Mouse (Mus musculus) limb, embryonic 15.5 days (tissue): ENCODE results near the gene Cct2. TPM values are rescaled to one million over a fixed set of nuclear protein-coding genes. Genes with fewer than 3 reads are reported as not detected.

Experiments used
- ATAC-seq: fragments of 200-750 bp; cut with Nextera tagmentation; 2 replicates; pipeline ENCODE4 v1.8.0; 2017; ENCODE audit warnings: low read depth, moderate TSS enrichment; ENCODE audit not compliant: insufficient number of reproducible peaks, low FRiP score, low TSS enrichment
- H3K27ac ChIP-seq: fragments of 300-500 bp; sonication (generic); 2 replicates; pipeline ENCODE4 v1.5.1; 2015; ENCODE audit warnings: moderate library complexity, mild to moderate bottlenecking, inconsistent platforms
- H3K27me3 ChIP-seq: fragments of 300-500 bp; sonication (generic); 2 replicates; pipeline ENCODE4 v1.6.1; 2015; ENCODE audit warnings: inconsistent platforms
- H3K36me3 ChIP-seq: fragments of 300-500 bp; sonication (generic); 2 replicates; pipeline ENCODE4 v1.6.1; 2015; ENCODE audit warnings: inconsistent platforms
- H3K4me1 ChIP-seq: fragments of 300-500 bp; sonication (generic); 2 replicates; pipeline ENCODE4 v1.6.1; 2015; ENCODE audit warnings: inconsistent platforms
- H3K4me2 ChIP-seq: fragments of 300-500 bp; sonication (generic); 2 replicates; pipeline ENCODE4 v1.6.1; 2015; ENCODE audit warnings: mild to moderate bottlenecking, inconsistent platforms
- H3K4me3 ChIP-seq: fragments of 300-500 bp; sonication (generic); 2 replicates; pipeline ENCODE4 v1.5.1; 2015; ENCODE audit warnings: mild to moderate bottlenecking, inconsistent platforms
- H3K9ac ChIP-seq: fragments of 300-500 bp; sonication (generic); 2 replicates; pipeline ENCODE4 v1.6.1; 2015; ENCODE audit warnings: inconsistent platforms
- H3K9me3 ChIP-seq: fragments of 300-500 bp; sonication (generic); 2 replicates; pipeline ENCODE4 v1.6.1; 2016; ENCODE audit warnings: inconsistent platforms
- WGBS: fragments of 180-500 bp; shearing (Covaris S2); methylation state at CpG from one replicate; pipeline ENCODE4 v1.1.7; 2015; 5-methylcytosine and 5-hydroxymethylcytosine counted together
- polyA plus RNA-seq: library from polyadenylated mRNA; unstranded; fragments of >200 nt; fragmentation: Nextera tagmentation; extraction: Ambion mirVana; gene quantifications from 2 replicates; pipeline ENCODE4 v1.2.1, GENCODE M21; 2015

Gene Cct2
- polyA plus RNA-seq, 1 experiment from 2014 or later, result 210 TPM

GRCm38 (mm10) chr10:117094504-117095329 lies 31.1 kb upstream of the Cct2 start:
- Histone ChIP-seq H3K4me2 (no peak overlapping the region), H3K4me1 (peaks cover 6% of the 10 kb centered on the region; the same call in 1 of the 2 replicates), H3K36me3 (peaks cover 4% of the 10 kb centered on the region; the same call in 1 of the 2 replicates), H3K4me3 (no peak overlapping the region), H3K9ac (no peak overlapping the region), H3K27ac (0 out of 2 replicates have a peak overlapping the region, but pooled peaks have one; percentile 8), H3K27me3 (no peaks in the 10 kb centered on the region), H3K9me3 (no peaks in the 10 kb centered on the region)
- no peak for ATAC-seq
- WGBS, result 66% methylated on average over 15 of the region's 15 CpGs

- H3K27ac ChIP-seq, result no peak overlapping the region
- ATAC-seq, result no peak
- H3K4me1 ChIP-seq, result peaks cover 2% of the 10 kb centered on the region; the same call in 1 of the 2 replicates
- H3K4me2 ChIP-seq, result no peak overlapping the region
- no peak overlapping the region for H3K9ac ChIP-seq
- no peaks in the 10 kb centered on the region for H3K27me3 ChIP-seq
- peaks cover 9% of the 10 kb centered on the region; the same call in 1 of the 2 replicates for H3K36me3 ChIP-seq
- H3K4me3 ChIP-seq, result no peak overlapping the region
- 55% methylated on average over 4 of the region's 4 CpGs for WGBS
- H3K9me3 ChIP-seq, result no peaks in the 10 kb centered on the region
Observed at GRCm38 (mm10) chr10:117089628-117090027, 26.0 kb upstream of the Cct2 start.

- ATAC-seq, result no peak
- Histone ChIP-seq H3K4me1 (no peaks in the 10 kb centered on the region), H3K9ac (no peak overlapping the region), H3K27me3 (no peaks in the 10 kb centered on the region), H3K27ac (no peak overlapping the region), H3K36me3 (peaks cover 58% of the 10 kb centered on the region), H3K9me3 (no peaks in the 10 kb centered on the region), H3K4me3 (no peak overlapping the region), H3K4me2 (no peak overlapping the region)
- 86% methylated on average over 2 of the region's 2 CpGs for WGBS
Observed at GRCm38 (mm10) chr10:117081914-117082359, 18.3 kb upstream of the Cct2 start.

- 71% methylated on average over 4 of the region's 4 CpGs for WGBS
- Histone ChIP-seq H3K27me3 (no peaks in the 10 kb centered on the region), H3K4me2 (no peak overlapping the region), H3K36me3 (peaks cover 65% of the 10 kb centered on the region), H3K4me1 (no peaks in the 10 kb centered on the region), H3K27ac (no peak overlapping the region), H3K9me3 (no peaks in the 10 kb centered on the region), H3K4me3 (no peak overlapping the region), H3K9ac (no peak overlapping the region)
- no peak for ATAC-seq
Observed at GRCm38 (mm10) chr10:117081326-117081725, 17.7 kb upstream of the Cct2 start.

DNA sequence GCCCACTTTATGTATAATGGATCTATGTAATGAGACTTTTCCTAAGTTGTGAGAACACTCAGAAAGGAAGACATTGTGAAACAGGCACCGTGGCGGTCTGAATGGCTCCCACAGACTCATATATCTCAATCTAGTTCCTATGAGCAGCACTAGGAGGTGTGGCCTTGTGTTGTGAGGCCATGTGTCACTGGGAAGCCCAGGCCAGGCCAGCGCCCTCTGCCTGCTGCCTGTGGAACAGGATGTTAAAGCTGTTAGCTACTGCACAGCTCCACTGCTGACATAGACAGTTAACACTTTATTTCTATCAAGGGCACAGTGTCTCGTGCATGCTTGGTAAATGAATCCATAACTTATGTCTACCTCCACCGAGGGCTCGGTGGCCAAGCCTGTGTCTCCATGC lies 14.7 kb upstream of the Cct2 start:
- Histone ChIP-seq H3K4me2 (no peak overlapping the region), H3K9me3 (no peaks in the 10 kb centered on the region), H3K4me3 (no peak overlapping the region), H3K36me3 (peaks cover 69% of the 10 kb centered on the region), H3K27me3 (no peaks in the 10 kb centered on the region), H3K9ac (no peak overlapping the region), H3K27ac (no peak overlapping the region), H3K4me1 (no peaks in the 10 kb centered on the region)
- WGBS, result 80% methylated on average over 6 of the region's 6 CpGs
- ATAC-seq, result no peak

DNA sequence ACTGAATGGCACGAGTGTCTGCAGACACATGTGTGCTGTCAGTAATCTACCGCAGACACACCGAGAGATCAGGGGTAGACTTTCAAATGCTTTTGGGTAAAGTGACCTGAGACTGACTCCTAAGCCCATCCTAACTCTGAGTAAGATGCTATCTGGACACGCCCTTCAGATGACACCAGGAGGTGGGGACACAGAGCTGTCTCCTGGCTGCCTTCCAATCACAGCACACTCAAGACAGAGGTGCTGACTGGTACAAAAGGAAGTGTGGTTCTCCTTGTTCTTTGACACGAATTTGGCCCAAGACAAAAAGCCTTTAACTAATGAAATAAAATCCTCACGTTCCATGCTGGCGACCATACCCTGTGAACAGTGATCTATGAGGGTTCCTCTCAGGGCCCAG lies 9.6 kb upstream of the Cct2 start:
- ATAC-seq, result no peak

DNA sequence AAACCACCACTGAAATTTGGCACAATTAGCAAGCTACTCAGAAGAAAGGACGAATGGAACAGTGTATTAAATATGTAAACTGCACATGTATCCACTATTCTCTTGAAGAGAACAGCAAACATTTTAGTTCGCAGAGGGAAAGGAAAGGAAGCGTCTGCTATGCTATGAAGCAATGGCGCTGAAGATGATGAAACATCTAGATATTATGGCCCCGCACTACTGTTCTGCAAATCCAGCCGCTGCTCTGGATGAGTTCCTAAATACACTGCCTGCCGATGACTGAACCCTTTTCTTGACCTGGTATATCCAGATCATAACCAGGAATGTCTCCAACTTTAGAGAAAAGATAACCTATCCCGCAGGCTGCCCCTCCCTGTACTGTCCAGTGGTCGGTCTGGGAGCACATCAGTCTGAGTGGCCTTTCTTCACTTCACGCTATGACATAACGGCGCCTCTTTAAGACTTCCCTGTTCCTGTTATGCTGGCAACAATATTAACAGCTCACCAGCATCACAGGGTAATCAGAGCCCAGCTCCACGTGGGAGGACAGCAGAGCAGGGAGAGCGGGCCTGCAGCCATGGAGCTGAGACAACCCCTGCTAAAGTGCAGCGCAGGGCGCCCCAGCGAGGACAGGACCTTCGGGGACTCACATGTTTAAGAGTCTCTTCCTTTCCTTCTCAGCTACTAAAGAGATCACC lies 8.7 kb upstream of the Cct2 start:
- no peak overlapping the region for H3K9ac ChIP-seq
- H3K27me3 ChIP-seq, result no peaks in the 10 kb centered on the region
- H3K27ac ChIP-seq, result no peak overlapping the region
- H3K36me3 ChIP-seq, result peaks cover 59% of the 10 kb centered on the region
- no peaks in the 10 kb centered on the region for H3K9me3 ChIP-seq
- no peak overlapping the region for H3K4me2 ChIP-seq
- 91% methylated on average over 18 of the region's 18 CpGs for WGBS
- no peak for ATAC-seq
- H3K4me1 ChIP-seq, result no peaks in the 10 kb centered on the region
- no peak overlapping the region for H3K4me3 ChIP-seq

More for the DNA sequence above, 9.6 kb upstream of the Cct2 start:
- Histone ChIP-seq H3K27me3 (no peaks in the 10 kb centered on the region), H3K9me3 (no peaks in the 10 kb centered on the region), H3K4me3 (no peak overlapping the region), H3K27ac (no peak overlapping the region), H3K36me3 (peaks cover 65% of the 10 kb centered on the region), H3K9ac (no peak overlapping the region), H3K4me2 (no peak overlapping the region), H3K4me1 (no peaks in the 10 kb centered on the region)
- WGBS, result 85% methylated on average over 7 of the region's 7 CpGs

GRCm38 (mm10) chr10:117069109-117069508 lies 5.5 kb upstream of the Cct2 start:
- 92% methylated on average over 3 of the region's 3 CpGs for WGBS
- H3K27me3 ChIP-seq, result no peaks in the 10 kb centered on the region
- no peak for ATAC-seq
- peaks cover 37% of the 10 kb centered on the region for H3K36me3 ChIP-seq
- H3K9ac ChIP-seq, result no peak overlapping the region
- H3K27ac ChIP-seq, result no peak overlapping the region
- no peaks in the 10 kb centered on the region for H3K9me3 ChIP-seq
- no peak overlapping the region for H3K4me2 ChIP-seq
- H3K4me1 ChIP-seq, result no peaks in the 10 kb centered on the region
- H3K4me3 ChIP-seq, result no peak overlapping the region

- H3K27ac ChIP-seq, result peak overlapping the region; percentile 94
- no peaks in the 10 kb centered on the region for H3K9me3 ChIP-seq
- H3K4me3 ChIP-seq, result peak overlapping the region; percentile 98
- WGBS, result 5% methylated on average over 7 of the region's 7 CpGs
- no peaks in the 10 kb centered on the region for H3K27me3 ChIP-seq
- peaks cover 34% of the 10 kb centered on the region for H3K36me3 ChIP-seq
- 0 out of 2 replicates have a peak, but pooled peaks cover 4% of the 10 kb centered on the region for H3K4me1 ChIP-seq
- no peak overlapping the region for H3K9ac ChIP-seq
- peak overlapping the region; percentile 49 for H3K4me2 ChIP-seq
- no peak for ATAC-seq
Observed at GRCm38 (mm10) chr10:117064076-117064475, 462 bp upstream of the Cct2 start.

GRCm38 (mm10) chr10:117062894-117063253 lies 740 bp downstream of the Cct2 start:
- Histone ChIP-seq H3K9ac (peak overlapping the region; percentile 87), H3K27ac (peak overlapping the region; percentile 94)

GRCm38 (mm10) chr10:117055668-117056067 lies 7.9 kb downstream of the Cct2 start:
- Histone ChIP-seq H3K9ac (no peak overlapping the region), H3K9me3 (no peaks in the 10 kb centered on the region), H3K4me3 (no peak overlapping the region), H3K4me1 (0 out of 2 replicates have a peak, but pooled peaks cover 7% of the 10 kb centered on the region), H3K27ac (no peak overlapping the region), H3K4me2 (no peak overlapping the region), H3K27me3 (no peaks in the 10 kb centered on the region), H3K36me3 (peaks cover 94% of the 10 kb centered on the region)
- no peak for ATAC-seq
- 87% methylated on average over 4 of the region's 4 CpGs for WGBS

More at GRCm38 (mm10) chr10:117062894-117063253, 740 bp downstream of the Cct2 start:
- Histone ChIP-seq H3K9me3 (no peaks in the 10 kb centered on the region), H3K4me2 (peak overlapping the region; percentile 73), H3K27me3 (no peaks in the 10 kb centered on the region), H3K4me3 (peak overlapping the region; percentile 98), H3K4me1 (0 out of 2 replicates have a peak, but pooled peaks cover 7% of the 10 kb centered on the region), H3K36me3 (peaks cover 39% of the 10 kb centered on the region)
- ATAC-seq, result no peak
- WGBS, result 2% methylated on average over 15 of the region's 15 CpGs
